Mouse (Mus musculus) heart, adult 2 months (tissue): ENCODE measurements around the gene Socs7. TPM values are rescaled to one million over a fixed set of nuclear protein-coding genes. Genes with fewer than 3 reads are reported as not detected.

ENCODE experiments used
- DNase-seq, 2 experiments: peaks; one replicate each; pipeline ENCODE4 v3.0.0; 2021
- H3K27ac ChIP-seq: fragments of 200-600 bp; 2 replicates; pipeline ENCODE4 v1.8.1; 2022
- H3K27me3 ChIP-seq: fragments of 200-500 bp; 2 replicates; pipeline ENCODE4 v1.6.1; 2012; ENCODE audit warnings: mild to moderate bottlenecking, low read length, inconsistent platforms, mixed read lengths; ENCODE audit not compliant: control insufficient read depth, insufficient read depth
- H3K36me3 ChIP-seq: fragments of 200-500 bp; 2 replicates; pipeline ENCODE4 v1.6.1; 2012; ENCODE audit warnings: low read length, inconsistent platforms; ENCODE audit not compliant: control insufficient read depth, insufficient read depth
- H3K4me1 ChIP-seq: fragments of 200-500 bp; 2 replicates; pipeline ENCODE4 v1.6.1; 2011; ENCODE audit warnings: low read length; ENCODE audit not compliant: control insufficient read depth, insufficient read depth
- H3K4me3 ChIP-seq: fragments of 200-600 bp; 2 replicates; pipeline ENCODE4 v1.8.1; 2022
- H3K79me2 ChIP-seq: fragments of 200-500 bp; replicated peaks from 2 replicates; pipeline ENCODE4 v1.6.1; 2012; ENCODE audit warnings: mild to moderate bottlenecking, inconsistent platforms, low read length, moderate library complexity, mixed read lengths; ENCODE audit not compliant: control insufficient read depth, insufficient read depth
- H3K9ac ChIP-seq: fragments of 200-500 bp; 2 replicates; pipeline ENCODE4 v1.6.1; 2012; ENCODE audit warnings: low read depth, mild to moderate bottlenecking, control low read depth, inconsistent platforms, low read length, mixed read lengths
- CTCF ChIP-seq: fragments of 200-600 bp; IDR thresholded peaks from 2 replicates; pipeline ENCODE4 v1.8.1; 2022; ENCODE audit warnings: antibody characterized with exemption, mild to moderate bottlenecking, moderate library complexity
- EP300 ChIP-seq: fragments of 200-500 bp; IDR thresholded peaks from 2 replicates; pipeline ENCODE4 v1.6.1; 2011; ENCODE audit warnings: low read depth, low read length, control low read depth; ENCODE audit not compliant: insufficient read depth
- POLR2A ChIP-seq: fragments of 200-500 bp; IDR thresholded peaks from 2 replicates; pipeline ENCODE4 v1.6.1; 2011; ENCODE audit warnings: mild to moderate bottlenecking, low read depth, low read length, control low read depth; ENCODE audit not compliant: insufficient read depth
- WGBS: fragments of 180-500 bp; shearing (Covaris S2); methylation state at CpG from one replicate; pipeline ENCODE4 v1.1.7; 2018; 5-methylcytosine and 5-hydroxymethylcytosine counted together
- intact Hi-C: fragments of 180-260 bp; cut with DNase I; formaldehyde crosslinking; loops from one replicate; pipeline ENCODE4 v1.15.1; 2025
- polyA plus RNA-seq: library from polyadenylated mRNA; depleted of rRNA; stranded (reverse); fragments of >200 nt; gene quantifications from 2 replicates; pipeline ENCODE4 v1.2.3, GENCODE M21; 2012
- total RNA-seq, 2 experiments: library from RNA; stranded (reverse); gene quantifications; 2 replicates each; pipeline ENCODE4 v1.2.3; 2021

The Socs7 gene
- total and polyA plus RNA-seq, 3 experiments, result 8.9 to 22.8 (median 21.4) TPM

- Histone ChIP-seq H3K27me3 (peaks cover 3% of the 10 kb centered on the region; the same call in 1 of the 2 replicates), H3K27ac (no peak overlapping the region), H3K36me3 (no peaks in the 10 kb centered on the region), H3K9ac (no peak overlapping the region), H3K4me1 (no peaks in the 10 kb centered on the region), H3K79me2 (no peaks in the 10 kb centered on the region), H3K4me3 (no peak overlapping the region)
- DNase-seq, result no peak
- intact Hi-C loops, result loop anchor here (10.0 kb wide), 1 partner anchor 263 kb away; no protein-coding TSS in a partner anchor
- 83% methylated on average over 12 of the region's 12 CpGs for WGBS
- no peak for TF ChIP-seq EP300
- no peak for TF ChIP-seq CTCF
- no peak for TF ChIP-seq POLR2A
Observed at GRCm38 (mm10) chr11:97337363-97337762, 25.0 kb upstream of the Socs7 start.

GRCm38 (mm10) chr11:97338302-97338976 is 23.9 kb upstream of the Socs7 start:
- intact Hi-C loops, result loop anchor here (10.0 kb wide), 1 partner anchor 264 kb away; no protein-coding TSS in a partner anchor
- H3K4me3 ChIP-seq, result no peak overlapping the region
- TF ChIP-seq CTCF (no peak), EP300 (no peak), POLR2A (no peak)
- no peaks in the 10 kb centered on the region for H3K79me2 ChIP-seq
- H3K27ac ChIP-seq, result no peak overlapping the region
- no peaks in the 10 kb centered on the region for H3K36me3 ChIP-seq
- peak in 1 of 2 experiments; percentile 29 for DNase-seq
- peaks cover 3% of the 10 kb centered on the region; the same call in 1 of the 2 replicates for H3K27me3 ChIP-seq
- no peaks in the 10 kb centered on the region for H3K4me1 ChIP-seq
- 0 out of 2 replicates have a peak overlapping the region, but pooled peaks have one; percentile 22 for H3K9ac ChIP-seq
- 33% methylated on average over 21 of the region's 21 CpGs for WGBS

GRCm38 (mm10) chr11:97338977-97339315 is 23.4 kb upstream of the Socs7 start:
- Histone ChIP-seq H3K27me3 (peaks cover 3% of the 10 kb centered on the region; the same call in 1 of the 2 replicates), H3K4me3 (no peak overlapping the region), H3K79me2 (no peaks in the 10 kb centered on the region), H3K36me3 (no peaks in the 10 kb centered on the region), H3K4me1 (no peaks in the 10 kb centered on the region), H3K27ac (no peak overlapping the region), H3K9ac (0 out of 2 replicates have a peak overlapping the region, but pooled peaks have one; percentile 22)
- DNase-seq, result peak; percentile 72 to 78
- intact Hi-C loops, result loop anchor here (10.0 kb wide), 1 partner anchor 264 kb away; no protein-coding TSS in a partner anchor
- TF ChIP-seq POLR2A (no peak), CTCF (no peak), EP300 (no peak)
- WGBS, result 15% methylated on average over 17 of the region's 17 CpGs

- TF ChIP-seq POLR2A (no peak), EP300 (no peak), CTCF (no peak)
- no peak overlapping the region for H3K9ac ChIP-seq
- H3K27me3 ChIP-seq, result peaks cover 2% of the 10 kb centered on the region; the same call in 1 of the 2 replicates
- H3K4me1 ChIP-seq, result no peaks in the 10 kb centered on the region
- H3K36me3 ChIP-seq, result no peaks in the 10 kb centered on the region
- intact Hi-C loops, result no loop called here
- H3K79me2 ChIP-seq, result no peaks in the 10 kb centered on the region
- 41% methylated on average over 8 of the region's 8 CpGs for WGBS
- H3K27ac ChIP-seq, result no peak overlapping the region
- H3K4me3 ChIP-seq, result no peak overlapping the region
- no peak for DNase-seq
Observed at GRCm38 (mm10) chr11:97343175-97343574, 19.2 kb upstream of the Socs7 start.

- Histone ChIP-seq H3K27ac (no peak overlapping the region), H3K36me3 (no peaks in the 10 kb centered on the region), H3K4me3 (no peak overlapping the region), H3K27me3 (no peaks in the 10 kb centered on the region; the same call in 1 of the 2 replicates), H3K4me1 (no peaks in the 10 kb centered on the region), H3K79me2 (no peaks in the 10 kb centered on the region), H3K9ac (no peak overlapping the region)
- intact Hi-C loops, result no loop called here
- WGBS, result 21% methylated on average over 17 of the region's 17 CpGs
- peak; percentile 24 to 55 for DNase-seq
- TF ChIP-seq POLR2A (no peak), CTCF (peak; percentile 55)
Observed at GRCm38 (mm10) chr11:97343619-97344018, 18.7 kb upstream of the Socs7 start.

GRCm38 (mm10) chr11:97345446-97345845 is 16.9 kb upstream of the Socs7 start:
- WGBS, result 50% methylated on average over 10 of the region's 10 CpGs
- Histone ChIP-seq H3K9ac (no peak overlapping the region), H3K4me3 (no peak overlapping the region), H3K4me1 (peaks cover 1% of the 10 kb centered on the region; the same call in 1 of the 2 replicates), H3K27me3 (no peaks in the 10 kb centered on the region), H3K79me2 (no peaks in the 10 kb centered on the region), H3K27ac (no peak overlapping the region), H3K36me3 (no peaks in the 10 kb centered on the region)
- no peak for TF ChIP-seq EP300
- TF ChIP-seq CTCF, result no peak
- no peak for TF ChIP-seq POLR2A
- intact Hi-C loops, result no loop called here
- no peak for DNase-seq
